Mouse (Mus musculus): Measurements from ENCODE around the gene Tssk1.

DNA sequence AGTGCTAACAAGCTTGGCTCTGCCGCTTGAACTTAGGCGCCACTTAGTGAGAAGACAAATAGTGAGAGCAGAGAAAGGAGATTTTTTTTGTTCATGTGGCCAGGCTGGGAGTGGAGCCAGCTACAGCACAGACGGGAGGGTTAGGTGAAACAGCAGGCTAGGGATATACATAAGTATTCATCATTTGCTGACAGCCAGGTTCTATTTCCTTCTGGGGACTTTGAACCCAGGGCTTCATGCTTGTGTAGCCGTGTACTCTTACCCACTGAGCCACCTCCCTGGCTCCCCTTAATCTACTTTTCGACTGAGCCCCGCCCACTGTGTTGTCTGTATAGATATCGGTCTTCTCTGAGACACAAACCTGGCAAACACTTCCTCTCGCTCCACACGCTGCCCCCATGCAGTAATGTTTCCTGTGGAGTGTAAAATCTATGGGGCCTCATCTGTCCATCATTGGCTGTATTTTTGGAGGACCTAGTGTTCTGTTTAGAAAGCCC, 45.3 kb downstream of the Tssk1 start:
- TF ChIP-seq ZC3H11A (IDR thresholded peaks at IDR 0.05; ENCODE audit: borderline replicate concordance, low read depth, low read length) (no peak), ZNF384 (IDR thresholded peaks at IDR 0.05; ENCODE audit: low read depth, low read length) (no peak), HCFC1 (IDR thresholded peaks at IDR 0.05; ENCODE audit: borderline replicate concordance, insufficient read depth, low read length) (no peak), MAFK (IDR thresholded peaks at IDR 0.05; ENCODE audit: insufficient read depth, low read depth, low read length) (no peak)

Measured in ES-E14 (cell line).